Mouse (Mus musculus) stomach, embryonic 15.5 days (tissue): ENCODE measurements around the gene Treml2. TPM values are rescaled to one million over a fixed set of nuclear protein-coding genes. Genes with fewer than 3 reads are reported as not detected.

ENCODE experiments used
- ATAC-seq: fragments of 200-750 bp; cut with Nextera tagmentation; 2 replicates; pipeline ENCODE4 v1.8.0; 2017; ENCODE audit warnings: low read depth, moderate number of reproducible peaks, moderate TSS enrichment; ENCODE audit not compliant: insufficient read depth, low FRiP score
- H3K27ac ChIP-seq: fragments of 300-500 bp; sonication (generic); 2 replicates; pipeline ENCODE4 v1.5.1; 2015; ENCODE audit warnings: mild to moderate bottlenecking, inconsistent platforms
- H3K27me3 ChIP-seq: fragments of 300-500 bp; sonication (generic); replicated peaks from 2 replicates; pipeline ENCODE4 v1.6.1; 2015; ENCODE audit warnings: inconsistent platforms
- H3K36me3 ChIP-seq: fragments of 300-500 bp; sonication (generic); 2 replicates; pipeline ENCODE4 v1.6.1; 2015; ENCODE audit warnings: inconsistent platforms
- H3K4me1 ChIP-seq: fragments of 300-500 bp; sonication (generic); 2 replicates; pipeline ENCODE4 v1.6.1; 2015; ENCODE audit warnings: inconsistent platforms
- H3K4me2 ChIP-seq: fragments of 300-500 bp; sonication (generic); 2 replicates; pipeline ENCODE4 v1.6.1; 2015; ENCODE audit warnings: mild to moderate bottlenecking, inconsistent platforms
- H3K4me3 ChIP-seq: fragments of 300-500 bp; sonication (generic); replicated peaks from 2 replicates; pipeline ENCODE4 v1.5.1; 2015; ENCODE audit warnings: inconsistent platforms
- H3K9ac ChIP-seq: fragments of 300-500 bp; sonication (generic); 2 replicates; pipeline ENCODE4 v1.6.1; 2015; ENCODE audit warnings: inconsistent platforms
- H3K9me3 ChIP-seq: fragments of 300-500 bp; sonication (generic); 2 replicates; pipeline ENCODE4 v1.6.1; 2016; ENCODE audit warnings: inconsistent platforms
- WGBS: fragments of 180-500 bp; shearing (Covaris S2); methylation state at CpG from one replicate; pipeline ENCODE4 v1.1.7; 2015; 5-methylcytosine and 5-hydroxymethylcytosine counted together
- polyA plus RNA-seq: library from polyadenylated mRNA; unstranded; fragments of >200 nt; fragmentation: Nextera tagmentation; extraction: Ambion mirVana; gene quantifications from 2 replicates; pipeline ENCODE4 v1.2.1, GENCODE M21; 2015

Treml2 gene
- polyA plus RNA-seq, 1 experiment from 2014 or later, result 0.30 TPM

- Histone ChIP-seq H3K9me3 (no peaks in the 10 kb centered on the region), H3K27ac (no peak overlapping the region), H3K4me2 (no peak overlapping the region), H3K36me3 (no peaks in the 10 kb centered on the region), H3K4me3 (no peak overlapping the region), H3K4me1 (no peaks in the 10 kb centered on the region), H3K27me3 (no peaks in the 10 kb centered on the region), H3K9ac (no peak overlapping the region)
- WGBS, result 53% methylated on average over 2 of the region's 2 CpGs
- no peak for ATAC-seq
Observed at GRCm38 (mm10) chr17:48357892-48358291, 58.6 kb downstream of the Treml2 start.

- no peak within 1 kb of the TSS for H3K4me3 ChIP-seq
- H3K36me3 ChIP-seq, result no peaks in the 10 kb centered on the region
- H3K9me3 ChIP-seq, result no peaks in the 10 kb centered on the region
- ATAC-seq, result no peak
- H3K27me3 ChIP-seq, result no peaks in the 10 kb centered on the region
- no peak within 1 kb of the TSS for H3K4me2 ChIP-seq
- H3K4me1 ChIP-seq, result no peaks in the 10 kb centered on the region
- no peak within 1 kb of the TSS for H3K9ac ChIP-seq
- no peak within 1 kb of the TSS for H3K27ac ChIP-seq
- 64% methylated on average over 7 of the region's 7 CpGs for WGBS
Observed at GRCm38 (mm10) chr17:48359616-48360015, 60.3 kb downstream of the Treml2 start, which contains the start of gene Treml1. Gene Treml1 (plus strand): TSS chr17:48359916.

GRCm38 (mm10) chr17:48360462-48360861 lies 61.2 kb downstream of the Treml2 start:
- WGBS, result 64% methylated on average over 4 of the region's 4 CpGs
- Histone ChIP-seq H3K4me3 (no peak overlapping the region), H3K27ac (no peak overlapping the region), H3K4me2 (no peak overlapping the region), H3K36me3 (no peaks in the 10 kb centered on the region), H3K9ac (no peak overlapping the region), H3K27me3 (no peaks in the 10 kb centered on the region), H3K9me3 (no peaks in the 10 kb centered on the region), H3K4me1 (no peaks in the 10 kb centered on the region)
- ATAC-seq, result no peak

Other genes starting within 250 kb of the Treml2 start
- gene 1700067P10Rik, start 210.2 kb upstream of the Treml2 start, polyA plus RNA-seq, result not detected in 2 replicates
- 0.19 and 0.27 TPM in 2 replicates for gene 9830107B12Rik, start 153.2 kb upstream of the Treml2 start, polyA plus RNA-seq
- 0.32 and 0.35 TPM in 2 replicates for gene A530064D06Rik, start 132.2 kb upstream of the Treml2 start, polyA plus RNA-seq
- 0.34 and 0.60 TPM in 2 replicates for gene Trem1, start 66.7 kb upstream of the Treml2 start, polyA plus RNA-seq
- gene Trem3, start 51.7 kb upstream of the Treml2 start, polyA plus RNA-seq, result 1.1 and 1.6 TPM in 2 replicates
- gene Treml4, start 35.2 kb upstream of the Treml2 start, polyA plus RNA-seq, result 1.3 TPM in 2 replicates
- 0.68 and 0.99 TPM in 2 replicates for gene B430306N03Rik, start 16.6 kb downstream of the Treml2 start, polyA plus RNA-seq
- 3.3 and 4.4 TPM in 2 replicates for gene Trem2, start 46.9 kb downstream of the Treml2 start, polyA plus RNA-seq
- gene Treml1, start 60.4 kb downstream of the Treml2 start, polyA plus RNA-seq, result 0.42 and 0.84 TPM in 2 replicates
- 11.4 and 12.3 TPM in 2 replicates for gene Nfya, start 110.4 kb downstream of the Treml2 start, polyA plus RNA-seq
- 61.1 and 68.7 TPM in 2 replicates for gene Oard1, start 110.5 kb downstream of the Treml2 start, polyA plus RNA-seq
- gene Apobec2, start 133.4 kb downstream of the Treml2 start, polyA plus RNA-seq, result 4.4 and 5.2 TPM in 2 replicates
- gene Tspo2, start 152.0 kb downstream of the Treml2 start, polyA plus RNA-seq, result 6.8 and 13.6 TPM in 2 replicates
- 14.3 and 16.8 TPM in 2 replicates for gene Unc5cl, start 155.4 kb downstream of the Treml2 start, polyA plus RNA-seq